Mouse (Mus musculus): ENCODE data around the gene Slc1a1.

DNA sequence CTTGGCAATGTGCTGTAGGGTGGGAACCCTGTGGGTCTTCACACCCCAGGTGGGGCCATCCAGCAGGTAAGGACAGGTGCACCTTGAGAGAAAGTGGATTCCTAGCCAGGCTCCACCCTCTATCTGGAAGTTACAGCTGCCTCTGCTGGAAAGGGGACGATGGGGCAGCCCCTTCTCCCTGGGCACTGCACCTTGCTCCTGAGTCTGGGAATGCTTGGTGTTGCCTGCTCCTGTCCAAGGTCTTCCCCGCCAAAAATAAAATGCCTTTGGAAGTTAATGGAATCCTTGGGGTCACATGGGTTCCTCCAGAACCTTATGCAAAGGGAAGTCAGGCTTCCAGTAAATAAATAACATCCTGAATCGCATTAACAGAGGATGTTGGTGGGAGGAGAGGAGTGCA lies 1.3 kb downstream of the Slc1a1 start:
- TF ChIP-seq CTCF (IDR thresholded peaks at IDR 0.05; ENCODE audit: low read depth, low read length), result no peak
- no peak for TF ChIP-seq POLR2A (IDR thresholded peaks at IDR 0.05; ENCODE audit: insufficient read depth, low read length)
